Mouse (Mus musculus) lung, adult 18-20 months (tissue): ENCODE measurements at regions not wholly inside any gene's neighbourhood (a gene's known extent, or its start where the extent isn't known, plus 50 kb on each side); places are given as distances from the start of the nearest gene placed in this dataset.
A peak's percentile ranks its signal among the peaks of the same experiment; 100 is the strongest.

Source experiments
- DNase-seq, 2 experiments: peaks; one replicate each; pipeline ENCODE4 v3.0.0; 2022; ENCODE audit warnings: mixed read lengths in 2 of 2

DNA sequence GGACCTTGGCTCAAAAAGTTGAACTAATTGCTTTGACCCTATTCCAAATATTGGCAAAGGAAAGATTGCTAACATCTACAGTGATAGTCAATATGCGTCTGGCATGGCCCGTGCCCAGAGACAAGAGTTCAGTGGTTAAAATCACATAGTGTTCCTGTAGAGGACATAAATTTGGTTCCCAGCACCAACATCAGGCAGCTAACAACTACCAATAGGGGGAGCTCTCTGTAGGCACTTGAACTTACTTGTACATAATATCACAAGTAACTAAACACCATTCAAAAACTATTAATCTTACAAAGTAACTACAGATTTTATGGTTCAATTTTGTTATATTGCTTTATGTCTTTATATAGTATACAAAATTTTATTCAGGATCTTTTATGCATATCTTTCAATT is 74.3 kb downstream of the Serpinb9g start:
- DNase-seq, result peak in 1 of 2 experiments; percentile 3

- DNase-seq, result no peak
Measured at GRCm38 (mm10) chr13:33559719-33560118, 75.1 kb downstream of the Serpinb9g start.

DNA sequence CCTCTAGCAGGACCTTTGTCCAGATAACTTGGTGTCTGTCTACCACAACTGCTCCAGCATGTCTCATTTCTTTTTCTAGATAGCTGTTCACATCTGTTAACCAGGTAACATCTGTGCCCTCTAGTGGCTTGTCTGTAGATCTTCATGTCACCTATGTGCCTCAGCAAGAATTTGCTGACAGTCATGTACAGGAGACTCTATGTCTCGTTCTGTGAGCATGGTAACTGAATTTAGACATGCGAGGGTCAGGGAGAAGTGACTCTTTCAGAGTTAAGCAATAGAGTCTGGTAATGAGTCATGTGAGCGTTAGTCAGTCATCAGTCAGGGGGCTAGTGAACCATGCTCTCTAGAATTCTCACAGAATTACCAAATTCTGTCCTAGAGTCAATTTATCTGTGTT is 77.0 kb downstream of the Serpinb9g start:
- no peak for DNase-seq

DNA sequence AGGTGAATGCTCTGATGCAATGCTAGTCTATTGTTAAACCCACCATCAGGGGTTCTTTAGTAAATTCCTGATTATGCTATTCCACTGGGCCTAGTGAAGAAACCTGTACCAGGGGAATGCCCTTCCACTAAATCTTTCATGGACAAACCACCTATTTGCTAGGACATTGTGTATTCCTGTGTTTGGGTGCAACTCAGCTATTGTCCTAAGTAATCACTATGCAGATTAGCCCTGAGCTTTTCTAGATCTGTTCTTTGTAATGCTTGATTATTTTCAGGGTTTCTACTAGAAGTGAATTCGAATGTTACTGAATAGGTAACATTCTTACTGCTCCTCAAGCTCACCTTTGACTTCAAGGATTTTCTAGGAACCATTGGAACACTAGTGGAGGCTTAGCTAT is 78.3 kb downstream of the Serpinb9g start:
- DNase-seq, result no peak

DNA sequence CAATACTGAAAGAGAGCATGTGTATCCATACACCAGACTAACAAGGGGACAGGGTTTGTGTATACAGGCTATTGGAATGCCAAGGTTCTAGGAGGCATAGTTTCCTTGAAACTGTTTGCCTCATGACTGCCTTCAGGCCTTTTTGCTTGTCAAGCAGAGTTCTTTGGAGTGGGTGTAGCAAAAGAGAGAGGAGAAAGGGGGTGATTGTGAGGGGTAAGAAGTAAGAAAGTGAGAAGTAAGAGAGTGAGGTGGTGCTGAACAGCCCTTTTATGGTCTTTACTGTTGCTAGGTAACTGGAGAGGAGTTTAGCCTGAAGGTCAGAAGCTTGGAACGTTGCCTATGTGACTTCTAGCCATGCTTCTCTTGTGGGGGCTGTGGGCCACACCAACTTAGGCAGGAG is 78.8 kb downstream of the Serpinb9g start:
- DNase-seq, result no peak

GRCm38 (mm10) chr13:33567915-33568314 is 83.3 kb downstream of the Serpinb9g start:
- DNase-seq, result no peak

- no peak for DNase-seq
Measured at GRCm38 (mm10) chr13:33569318-33569717, 84.7 kb downstream of the Serpinb9g start.

DNA sequence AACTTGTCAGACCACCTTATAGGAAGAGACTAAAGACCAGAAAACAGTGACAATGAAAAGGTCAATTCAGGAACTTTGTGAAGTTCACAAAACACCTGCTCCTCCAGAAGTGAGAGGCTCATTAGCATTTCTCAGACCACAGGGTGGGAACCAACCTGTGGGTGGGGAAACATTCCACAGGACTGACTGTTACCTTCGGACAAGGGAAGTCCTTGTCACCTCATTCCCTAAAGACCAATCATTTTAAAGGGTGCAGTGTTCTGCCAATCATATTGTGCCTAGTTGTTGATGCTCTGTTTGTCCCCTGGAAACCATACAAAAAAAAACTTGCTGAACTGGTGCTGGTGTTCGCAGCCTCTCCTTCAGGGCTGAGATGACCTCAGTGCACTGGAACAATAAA is 86.2 kb downstream of the Serpinb9g start:
- no peak for DNase-seq

GRCm38 (mm10) chr13:33586065-33586464 is 75.1 kb upstream of the Serpinb6d start:
- DNase-seq, result no peak
